Mouse (Mus musculus) embryonic facial prominence, embryonic 12.5 days (tissue): ENCODE data around the gene Elob. TPM values are rescaled to one million over a fixed set of nuclear protein-coding genes. Genes with fewer than 3 reads are reported as not detected.

Experiments used
- ATAC-seq: fragments of 200-750 bp; cut with Nextera tagmentation; 2 replicates; pipeline ENCODE4 v1.8.0; 2017; ENCODE audit not compliant: insufficient number of reproducible peaks, insufficient read depth, low FRiP score, low TSS enrichment
- H3K27ac ChIP-seq: fragments of 300-500 bp; sonication (generic); 2 replicates; pipeline ENCODE4 v1.5.1; 2016; ENCODE audit warnings: mild to moderate bottlenecking
- H3K27me3 ChIP-seq: fragments of 300-500 bp; sonication (generic); 2 replicates; pipeline ENCODE4 v1.6.1; 2016; ENCODE audit warnings: mild to moderate bottlenecking, moderate library complexity
- H3K36me3 ChIP-seq: fragments of 300-500 bp; sonication (generic); 2 replicates; pipeline ENCODE4 v1.6.1; 2016; ENCODE audit warnings: mild to moderate bottlenecking
- H3K4me1 ChIP-seq: fragments of 300-500 bp; sonication (generic); 2 replicates; pipeline ENCODE4 v1.6.1; 2016
- H3K4me2 ChIP-seq: fragments of 300-500 bp; sonication (generic); replicated peaks from 2 replicates; pipeline ENCODE4 v1.6.1; 2016; ENCODE audit warnings: mild to moderate bottlenecking, moderate library complexity
- H3K4me3 ChIP-seq: fragments of 300-500 bp; sonication (generic); 2 replicates; pipeline ENCODE4 v1.5.1; 2016; ENCODE audit warnings: mild to moderate bottlenecking
- H3K9ac ChIP-seq: fragments of 300-500 bp; sonication (generic); 2 replicates; pipeline ENCODE4 v1.6.1; 2016; ENCODE audit warnings: mild to moderate bottlenecking, moderate library complexity
- H3K9me3 ChIP-seq: fragments of 300-500 bp; sonication (generic); 2 replicates; pipeline ENCODE4 v1.6.1; 2016; ENCODE audit warnings: mild to moderate bottlenecking, moderate library complexity
- WGBS: fragments of 180-500 bp; shearing (Covaris S2); methylation state at CpG from one replicate; pipeline ENCODE4 v1.1.7; 2016; 5-methylcytosine and 5-hydroxymethylcytosine counted together
- polyA plus RNA-seq: library from polyadenylated mRNA; unstranded; fragments of >200 nt; fragmentation: Nextera tagmentation; extraction: Ambion mirVana; gene quantifications from 2 replicates; pipeline ENCODE4 v1.2.1, GENCODE M21; 2016

Gene Elob
- polyA plus RNA-seq, 1 experiment from 2014 or later = 1,164 TPM

DNA sequence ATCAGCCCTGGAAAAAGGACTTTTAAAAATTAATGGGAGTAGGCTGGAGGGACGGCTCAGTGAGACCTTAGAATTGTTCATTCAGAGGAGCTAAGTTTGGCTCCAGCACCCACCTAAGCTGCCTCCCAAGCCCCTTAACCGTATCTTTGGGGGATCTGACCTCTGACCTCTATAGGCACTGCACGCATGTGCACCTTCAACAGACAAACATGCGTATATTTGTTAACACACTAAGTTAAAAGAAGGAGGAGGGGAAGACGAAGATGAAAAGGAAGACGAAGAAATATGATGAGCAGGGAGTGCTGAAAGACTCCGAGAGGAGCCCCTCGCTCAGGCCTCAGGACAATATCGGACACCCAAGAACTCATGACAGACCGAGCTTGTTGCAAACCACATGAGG, 27.3 kb downstream of the Elob start:
- no peaks in the 10 kb centered on the region for H3K27me3 ChIP-seq
- H3K27ac ChIP-seq = no peak overlapping the region
- no peaks in the 10 kb centered on the region for H3K36me3 ChIP-seq
- WGBS = 87% methylated on average over 10 of the region's 10 CpGs
- no peak overlapping the region for H3K4me3 ChIP-seq
- no peaks in the 10 kb centered on the region for H3K9me3 ChIP-seq
- H3K4me2 ChIP-seq = no peak overlapping the region
- H3K9ac ChIP-seq = no peak overlapping the region
- H3K4me1 ChIP-seq = peaks cover 18% of the 10 kb centered on the region
- ATAC-seq = no peak

DNA sequence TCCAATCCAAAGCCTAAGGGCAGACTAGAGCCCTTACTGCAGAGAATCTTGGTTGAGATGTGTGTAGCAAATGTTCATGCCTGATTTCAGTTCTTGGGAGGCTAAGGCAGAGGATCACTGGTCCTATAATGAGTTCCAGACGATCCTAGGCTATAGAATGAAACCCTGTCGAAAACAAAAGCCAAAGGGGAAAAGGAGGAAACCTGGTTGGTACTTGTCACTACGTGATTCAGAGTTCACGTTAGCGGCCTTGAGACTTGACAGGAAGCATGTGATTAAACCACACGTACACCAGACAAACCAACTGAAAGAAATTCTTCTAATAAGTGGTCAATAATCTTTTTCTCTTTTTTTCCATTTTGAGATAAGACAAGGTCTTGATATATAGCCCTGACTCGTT, 31.6 kb downstream of the Elob start:
- Histone ChIP-seq H3K4me3 (no peak overlapping the region), H3K4me1 (0 out of 2 replicates have a peak, but pooled peaks cover 4% of the 10 kb centered on the region), H3K4me2 (no peak overlapping the region), H3K9ac (no peak overlapping the region), H3K36me3 (no peaks in the 10 kb centered on the region), H3K9me3 (no peaks in the 10 kb centered on the region), H3K27ac (no peak overlapping the region), H3K27me3 (no peaks in the 10 kb centered on the region)
- WGBS = 27% methylated on average over 7 of the region's 7 CpGs
- ATAC-seq = no peak

DNA sequence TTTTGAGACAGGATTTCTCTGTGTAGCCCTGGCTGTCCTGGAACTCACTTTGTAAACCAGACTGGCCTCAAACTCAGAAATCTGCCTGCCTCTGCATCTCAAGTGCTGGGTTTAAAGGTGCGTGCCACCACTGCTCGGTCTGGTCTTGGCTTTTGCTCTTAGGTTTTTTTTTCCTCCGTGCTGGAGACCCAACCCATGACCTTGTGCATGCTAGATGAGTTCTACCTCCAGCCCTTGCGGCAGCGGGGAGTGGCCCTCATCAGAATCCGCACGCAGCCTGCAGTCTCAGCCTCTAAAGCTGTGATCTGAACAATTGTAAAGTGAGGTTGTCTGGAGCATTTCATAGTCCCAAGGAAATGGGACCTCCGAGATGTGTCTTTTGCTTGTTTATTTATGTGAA, 33.6 kb downstream of the Elob start:
- Histone ChIP-seq H3K4me2 (no peak overlapping the region), H3K4me3 (no peak overlapping the region), H3K36me3 (no peaks in the 10 kb centered on the region), H3K27me3 (no peaks in the 10 kb centered on the region), H3K9me3 (no peaks in the 10 kb centered on the region), H3K27ac (no peak overlapping the region), H3K4me1 (peaks cover 11% of the 10 kb centered on the region; the same call in 1 of the 2 replicates), H3K9ac (no peak overlapping the region)
- ATAC-seq = no peak
- WGBS = 96% methylated on average over 8 of the region's 8 CpGs

DNA sequence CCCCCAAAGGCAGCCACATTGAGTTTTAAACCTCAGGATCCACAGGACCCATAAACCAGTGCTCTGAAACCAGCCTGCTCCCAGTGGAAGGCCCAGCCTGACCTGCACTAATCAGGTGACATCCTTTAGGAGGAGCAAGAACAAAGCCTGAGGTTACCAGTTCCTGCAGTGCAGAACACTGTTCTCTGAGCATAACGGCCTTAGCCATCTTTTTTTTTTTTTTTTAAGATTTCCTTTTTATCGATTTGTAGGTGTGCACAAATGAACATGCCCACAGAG, 37.9 kb downstream of the Elob start:
- no peak for ATAC-seq
- H3K36me3 ChIP-seq = no peaks in the 10 kb centered on the region
- H3K9me3 ChIP-seq = no peaks in the 10 kb centered on the region
- H3K4me3 ChIP-seq = peak overlapping the region; percentile 45
- H3K4me1 ChIP-seq = peaks cover 21% of the 10 kb centered on the region
- peak overlapping the region; percentile 92 for H3K27ac ChIP-seq
- peak overlapping the region; percentile 74 for H3K9ac ChIP-seq
- H3K27me3 ChIP-seq = no peaks in the 10 kb centered on the region
- 54% methylated on average over 2 of the region's 2 CpGs for WGBS
- peak overlapping the region; percentile 62 for H3K4me2 ChIP-seq

DNA sequence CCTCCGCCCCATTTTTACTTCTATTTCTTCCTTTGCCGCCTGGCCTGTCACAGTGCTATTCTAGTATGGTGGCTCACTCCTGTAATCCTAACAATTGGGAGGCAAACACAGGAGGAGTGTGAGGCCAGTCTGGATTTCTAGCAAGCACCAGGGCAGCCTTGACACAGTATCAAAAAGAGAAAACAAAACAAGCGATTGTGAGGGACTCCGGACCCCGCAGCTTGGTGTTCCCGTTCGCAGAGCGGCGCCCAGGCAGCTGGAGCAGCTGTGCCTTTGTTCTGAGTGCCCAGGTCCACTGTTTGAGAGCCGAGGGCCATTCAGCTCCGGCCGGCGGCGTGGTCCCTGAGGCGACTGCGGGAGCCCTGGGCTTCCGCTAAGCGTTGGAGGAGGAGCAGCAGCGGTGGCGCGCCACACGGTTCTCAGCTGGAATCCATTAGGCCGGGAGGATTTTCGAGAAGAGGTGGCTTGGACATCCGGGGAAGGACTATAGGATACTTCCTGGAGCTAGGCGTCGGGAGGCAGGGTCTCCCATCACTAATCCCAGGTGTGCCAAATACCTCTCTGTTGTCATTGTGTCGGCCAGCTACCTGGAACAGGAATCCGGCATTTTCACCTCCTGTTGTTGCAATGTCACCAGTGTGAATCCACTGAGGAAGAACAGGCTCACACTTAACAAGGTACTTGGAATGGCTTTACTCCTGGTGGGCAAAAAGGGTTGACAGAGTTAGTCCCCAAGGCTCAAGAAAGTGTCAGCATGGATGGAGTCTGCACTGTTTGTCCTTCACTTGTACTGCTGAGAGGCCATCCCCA, 38.5 kb downstream of the Elob start, which contains the start of gene Srrm2:
Gene Srrm2 (plus strand): TSS at position 264 of the 810 bp plus-strand sequence.
- no peaks in the 10 kb centered on the region for H3K27me3 ChIP-seq
- peaks cover 21% of the 10 kb centered on the region for H3K4me1 ChIP-seq
- H3K27ac ChIP-seq = peak within 1 kb of the TSS; percentile 92
- no peaks in the 10 kb centered on the region for H3K36me3 ChIP-seq
- H3K4me3 ChIP-seq = peak within 1 kb of the TSS; percentile 45
- no peaks in the 10 kb centered on the region for H3K9me3 ChIP-seq
- H3K4me2 ChIP-seq = peak within 1 kb of the TSS; percentile 62
- H3K9ac ChIP-seq = peak within 1 kb of the TSS; percentile 74
- WGBS = 2% methylated on average over 29 of the region's 29 CpGs
- ATAC-seq = 0 out of 2 replicates have a peak, but pooled peaks have one; percentile 30

DNA sequence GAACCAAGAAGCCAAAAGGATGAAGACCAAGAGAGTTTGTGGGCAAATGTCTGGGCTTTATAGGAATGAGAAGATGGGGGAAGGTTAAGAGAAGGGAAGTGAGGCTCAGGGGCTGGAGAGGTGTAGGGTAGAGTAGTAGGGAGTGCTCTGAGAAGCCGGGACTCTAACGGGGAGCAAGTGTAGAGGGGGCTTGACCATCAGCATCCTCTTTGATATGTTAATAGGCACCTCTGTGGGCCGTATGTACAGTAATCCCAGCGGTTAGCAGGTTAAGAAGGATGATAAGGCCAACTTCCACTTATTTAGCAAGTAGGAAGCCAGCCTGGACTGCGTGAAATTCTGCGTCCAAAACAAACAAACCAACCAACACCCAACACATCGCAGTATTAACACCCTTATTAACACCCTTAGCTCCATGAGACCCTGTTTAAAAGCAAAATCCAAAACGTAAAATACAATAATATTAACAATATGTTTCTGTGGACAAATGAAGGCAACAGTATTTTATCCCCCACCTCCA, 39.1 kb downstream of the Elob start:
- H3K36me3 ChIP-seq = no peaks in the 10 kb centered on the region
- peak overlapping the region; percentile 62 for H3K4me2 ChIP-seq
- H3K27me3 ChIP-seq = no peaks in the 10 kb centered on the region
- H3K27ac ChIP-seq = peak overlapping the region; percentile 92
- peaks cover 21% of the 10 kb centered on the region for H3K4me1 ChIP-seq
- no peak for ATAC-seq
- H3K4me3 ChIP-seq = peak overlapping the region; percentile 45
- WGBS = 14% methylated on average over 8 of the region's 8 CpGs
- H3K9me3 ChIP-seq = no peaks in the 10 kb centered on the region
- H3K9ac ChIP-seq = peak overlapping the region; percentile 74

DNA sequence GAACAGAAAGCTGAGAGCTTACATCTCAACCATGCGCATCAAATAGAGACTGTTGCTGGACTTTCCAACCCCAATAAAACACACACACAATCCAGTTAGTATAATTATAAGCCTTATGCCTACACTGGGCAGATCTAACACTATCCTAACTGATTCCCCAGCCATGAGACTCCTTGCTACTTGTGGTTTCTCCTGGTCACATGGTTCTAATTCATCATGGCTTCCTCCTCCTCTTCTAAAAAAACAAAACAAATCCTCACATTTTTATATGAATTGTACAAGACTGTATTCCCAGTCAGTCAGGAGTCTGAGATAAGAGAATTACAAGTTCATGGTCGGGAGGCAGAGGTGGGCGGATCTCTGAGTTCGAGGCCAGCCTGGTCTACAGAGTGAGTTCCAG, 40.0 kb downstream of the Elob start:
- no peak overlapping the region for H3K27ac ChIP-seq
- no peak overlapping the region for H3K4me2 ChIP-seq
- ATAC-seq = no peak
- no peaks in the 10 kb centered on the region for H3K36me3 ChIP-seq
- 92% methylated on average over 4 of the region's 4 CpGs for WGBS
- peaks cover 21% of the 10 kb centered on the region for H3K4me1 ChIP-seq
- no peak overlapping the region for H3K9ac ChIP-seq
- no peaks in the 10 kb centered on the region for H3K9me3 ChIP-seq
- H3K27me3 ChIP-seq = no peaks in the 10 kb centered on the region
- H3K4me3 ChIP-seq = no peak overlapping the region

DNA sequence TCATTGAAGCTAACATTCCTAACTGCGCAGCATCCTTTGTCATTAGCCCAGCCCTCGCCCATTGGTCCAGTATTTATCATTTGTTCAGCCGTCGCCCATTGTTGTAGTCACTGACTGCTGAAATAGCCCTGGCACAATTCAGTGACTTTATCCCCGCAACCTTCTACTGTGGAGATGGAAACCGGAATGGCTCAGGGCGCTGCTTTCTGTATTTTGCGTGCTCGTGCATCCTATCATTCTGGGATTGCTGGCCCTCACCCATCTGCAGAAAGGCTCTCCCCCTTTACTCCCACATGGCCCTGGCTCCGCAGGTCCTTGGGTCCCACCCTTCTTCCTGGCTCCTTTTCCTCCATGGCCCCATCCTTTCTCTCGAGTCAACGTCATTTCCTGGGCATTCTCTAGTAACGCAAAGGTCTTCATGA, 42.4 kb downstream of the Elob start:
- WGBS = 18% methylated on average over 13 of the region's 13 CpGs
- Histone ChIP-seq H3K36me3 (no peaks in the 10 kb centered on the region), H3K9me3 (no peaks in the 10 kb centered on the region), H3K9ac (no peak overlapping the region), H3K4me3 (peak overlapping the region; percentile 64), H3K27ac (0 out of 2 replicates have a peak overlapping the region, but pooled peaks have one; percentile 31), H3K4me1 (peaks cover 21% of the 10 kb centered on the region), H3K27me3 (no peaks in the 10 kb centered on the region), H3K4me2 (peak overlapping the region; percentile 78)
- no peak for ATAC-seq

DNA sequence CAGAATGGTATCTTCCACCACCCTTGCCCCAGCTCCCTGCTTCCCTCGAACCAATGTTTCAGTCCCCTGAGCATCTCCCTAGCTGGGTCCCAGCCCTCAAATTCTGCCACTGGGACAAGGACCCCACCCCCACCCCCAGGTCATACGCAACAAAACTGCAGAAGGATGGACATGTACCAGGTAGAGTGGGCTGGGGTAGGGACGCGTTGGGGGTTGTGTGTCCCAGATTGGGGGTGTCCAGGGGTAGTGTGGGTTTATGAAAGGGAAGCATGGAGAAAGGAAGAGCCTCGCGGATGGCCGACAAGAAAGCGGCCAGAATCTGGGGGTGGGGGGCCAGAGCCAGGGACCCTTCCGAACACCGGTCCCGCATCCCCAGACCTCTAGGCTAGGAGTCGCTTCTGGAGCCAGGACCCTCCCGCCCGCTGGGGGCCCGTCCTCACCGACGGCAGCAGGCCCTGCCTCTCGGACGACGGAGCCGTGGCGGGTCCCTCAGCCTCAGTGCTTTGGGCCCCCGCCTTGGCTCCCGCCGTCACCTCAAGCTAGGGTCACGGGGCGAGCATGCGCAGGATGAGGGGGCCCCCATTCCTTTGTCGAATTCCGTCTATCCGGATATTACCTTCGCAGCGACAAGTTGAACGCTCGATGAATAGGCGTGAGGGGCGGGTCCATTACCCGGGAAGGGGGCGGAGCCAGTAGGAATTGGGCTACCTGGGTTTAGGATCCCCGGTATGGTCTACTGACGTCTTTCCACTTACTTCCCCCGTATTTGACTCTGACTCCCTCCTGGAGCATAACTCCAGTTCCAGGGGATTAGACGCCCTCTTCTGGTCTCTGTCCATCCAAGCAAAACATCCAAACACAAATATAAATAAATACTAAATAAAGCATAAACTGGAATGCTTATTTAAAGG, 43.1 kb downstream of the Elob start, which contains the start of gene Flywch2:
Gene Flywch2 (minus strand): TSS at position 521 of the 911 bp plus-strand sequence.
- H3K27ac ChIP-seq = peak within 1 kb of the TSS; percentile 67
- 3% methylated on average over 43 of the region's 43 CpGs for WGBS
- ATAC-seq = peak; percentile 76
- peaks cover 18% of the 10 kb centered on the region for H3K4me1 ChIP-seq
- peak within 1 kb of the TSS; percentile 78 for H3K4me2 ChIP-seq
- peak within 1 kb of the TSS; percentile 74 for H3K9ac ChIP-seq
- no peaks in the 10 kb centered on the region for H3K9me3 ChIP-seq
- H3K4me3 ChIP-seq = peak within 1 kb of the TSS; percentile 64
- no peaks in the 10 kb centered on the region for H3K27me3 ChIP-seq
- no peaks in the 10 kb centered on the region for H3K36me3 ChIP-seq

DNA sequence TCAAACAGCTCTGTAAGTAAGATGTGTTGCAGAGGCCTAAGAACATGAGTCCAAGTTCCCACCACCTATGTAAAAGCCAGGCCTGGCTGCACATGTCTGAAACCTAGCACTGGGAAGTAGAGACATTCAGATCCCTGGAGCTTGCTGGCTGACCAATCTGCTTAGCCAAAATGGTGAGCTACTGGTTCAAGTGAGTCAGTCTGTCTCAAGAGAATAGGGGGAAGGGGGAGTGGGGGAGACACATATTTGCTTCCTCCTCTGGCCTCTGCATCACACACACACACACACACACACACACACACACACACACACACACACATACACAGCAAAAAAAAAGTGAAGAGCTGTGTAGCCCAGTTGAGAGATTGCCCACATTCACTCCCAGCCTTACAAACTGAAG, 45.6 kb downstream of the Elob start:
- H3K36me3 ChIP-seq = peaks cover 9% of the 10 kb centered on the region; the same call in 1 of the 2 replicates
- H3K4me1 ChIP-seq = peaks cover 6% of the 10 kb centered on the region
- H3K27ac ChIP-seq = no peak overlapping the region
- ATAC-seq = no peak
- no peak overlapping the region for H3K9ac ChIP-seq
- no peak overlapping the region for H3K4me2 ChIP-seq
- H3K27me3 ChIP-seq = no peaks in the 10 kb centered on the region
- H3K4me3 ChIP-seq = no peak overlapping the region
- H3K9me3 ChIP-seq = no peaks in the 10 kb centered on the region

DNA sequence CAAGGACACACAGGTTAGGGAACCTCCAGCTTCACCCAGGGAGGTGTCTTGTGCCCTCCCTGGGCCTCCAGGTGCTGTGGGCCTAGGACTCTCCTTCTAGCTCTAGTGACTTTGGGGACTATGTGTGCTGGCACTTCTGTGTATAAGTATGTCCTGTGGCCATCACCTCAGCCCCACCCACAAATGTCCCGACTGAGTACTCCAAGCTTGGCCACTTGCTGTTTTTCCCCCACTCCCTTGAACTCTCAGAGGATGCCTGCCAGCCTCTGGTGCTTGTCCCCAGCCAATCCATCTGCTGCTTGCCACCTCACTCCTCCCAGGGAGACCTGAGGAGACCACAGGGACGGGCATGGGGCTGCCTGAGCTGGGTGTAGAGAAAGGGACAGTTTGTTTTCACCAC, 50.5 kb downstream of the Elob start:
- H3K36me3 ChIP-seq = peaks cover 9% of the 10 kb centered on the region; the same call in 1 of the 2 replicates
- 50% methylated on average over 2 of the region's 2 CpGs for WGBS
- H3K27me3 ChIP-seq = no peaks in the 10 kb centered on the region
- no peak for ATAC-seq
- no peaks in the 10 kb centered on the region for H3K9me3 ChIP-seq
- no peaks in the 10 kb centered on the region for H3K4me1 ChIP-seq
- no peak overlapping the region for H3K27ac ChIP-seq
- H3K9ac ChIP-seq = no peak overlapping the region
- H3K4me2 ChIP-seq = no peak overlapping the region
- H3K4me3 ChIP-seq = no peak overlapping the region
